Mouse (Mus musculus): ENCODE measurements around the gene Isca2. TPM values are rescaled to one million over a fixed set of nuclear protein-coding genes. Genes with fewer than 3 reads are reported as not detected.

The Isca2 gene
- total and polyA plus RNA-seq, 3 experiments: 70.6 to 71.1 TPM; not detected in 1

- Histone ChIP-seq H3K9ac (ENCODE audit: control insufficient read depth, low read depth, low read length, poor library complexity, severe bottlenecking) (no peak overlapping the region), H3K4me1 (ENCODE audit: control insufficient read depth in 1 of 2, insufficient read depth in 2 of 2, low read length in 2 of 2) (no peaks in the 10 kb centered on the region), H3K9me3 (replicated peaks; ENCODE audit: insufficient read depth, low read length) (no peaks in the 10 kb centered on the region), H3K27me3 (ENCODE audit: control insufficient read depth in 1 of 2, insufficient read depth in 2 of 2, low read length in 2 of 2) (peaks cover 8 to 13% of the 10 kb centered on the region in 2 experiments), H3K36me3 (ENCODE audit: control insufficient read depth in 1 of 2, insufficient read depth in 2 of 2, low read length in 2 of 2) (no peaks in the 10 kb centered on the region), H3K79me2 (ENCODE audit: control insufficient read depth, insufficient read depth, low read length, poor library complexity) (no peaks in the 10 kb centered on the region), H3K27ac (ENCODE audit: control insufficient read depth, low read depth, low read length) (no peak overlapping the region), H3K4me3 (ENCODE audit: control insufficient read depth in 1 of 2, insufficient read depth in 1 of 2, low read depth in 2 of 2, low read length in 2 of 2) (no peak overlapping the region)
- no peak for DNase-seq (ENCODE audit: low read depth, low spot score)
- TF ChIP-seq TCF12 (IDR thresholded peaks at IDR 0.05; ENCODE audit: low read depth, low read length) (no peak), NRF1 (IDR thresholded peaks at IDR 0.05; ENCODE audit: insufficient read depth, low read depth, low read length, poor library complexity, severe bottlenecking) (no peak), JUND (IDR thresholded peaks at IDR 0.05; ENCODE audit: low read depth, low read length) (no peak), MAZ (IDR thresholded peaks at IDR 0.05; ENCODE audit: low read depth, low read length) (no peak), RCOR1 (IDR thresholded peaks at IDR 0.05; ENCODE audit: low read depth, low read length) (no peak), E2F4 (IDR thresholded peaks at IDR 0.05; ENCODE audit: borderline replicate concordance, low read depth, low read length) (no peak), USF2 (IDR thresholded peaks at IDR 0.05; ENCODE audit: borderline replicate concordance in 1 of 2, insufficient read depth in 1 of 2, low read depth in 1 of 2, low read length in 2 of 2) (no peak), CHD1 (IDR thresholded peaks at IDR 0.05; ENCODE audit: low read depth, low read length) (no peak), KAT2A (conservative IDR thresholded peaks at IDR 0.05; ENCODE audit: low read depth, low read length) (no peak), ZC3H11A (IDR thresholded peaks at IDR 0.05; ENCODE audit: low read depth, low read length) (no peak), MAFK (IDR thresholded peaks at IDR 0.05; ENCODE audit: borderline replicate concordance, low read depth, low read length) (no peak), MAX (IDR thresholded peaks at IDR 0.05; ENCODE audit: low read length) (no peak), NELFE (IDR thresholded peaks at IDR 0.05; ENCODE audit: low read depth, low read length) (no peak), ELF1 (IDR thresholded peaks at IDR 0.05; ENCODE audit: low read depth, low read length) (no peak), POLR2AphosphoS5 (IDR thresholded peaks at IDR 0.05; ENCODE audit: borderline replicate concordance, low read depth, low read length) (no peak), POLR2AphosphoS2 (IDR thresholded peaks at IDR 0.05; ENCODE audit: low read length) (no peak), TBP (IDR thresholded peaks at IDR 0.05; ENCODE audit: low read depth, low read length) (no peak), MXI1 (IDR thresholded peaks at IDR 0.05; ENCODE audit: low read depth, low read length) (no peak), USF1 (IDR thresholded peaks at IDR 0.05; ENCODE audit: low read depth, low read length) (no peak), MYB (IDR thresholded peaks at IDR 0.05; ENCODE audit: low read depth, low read length) (no peak)
Observed at GRCm38 (mm10) chr12:84811510-84811909, 38.5 kb downstream of the Isca2 start.

- Histone ChIP-seq H3K4me1 (ENCODE audit: control insufficient read depth in 1 of 2, insufficient read depth in 2 of 2, low read length in 2 of 2) (no peaks in the 10 kb centered on the region), H3K9ac (ENCODE audit: control insufficient read depth, low read depth, low read length, poor library complexity, severe bottlenecking) (no peak overlapping the region), H3K4me3 (ENCODE audit: control insufficient read depth in 1 of 2, insufficient read depth in 1 of 2, low read depth in 2 of 2, low read length in 2 of 2) (no peak overlapping the region), H3K27me3 (ENCODE audit: control insufficient read depth in 1 of 2, insufficient read depth in 2 of 2, low read length in 2 of 2) (peaks cover 6 to 10% of the 10 kb centered on the region in 2 experiments; a peak in 2 of 4 replicates), H3K27ac (ENCODE audit: control insufficient read depth, low read depth, low read length) (no peak overlapping the region), H3K79me2 (ENCODE audit: control insufficient read depth, insufficient read depth, low read length, poor library complexity) (no peaks in the 10 kb centered on the region), H3K36me3 (ENCODE audit: control insufficient read depth in 1 of 2, insufficient read depth in 2 of 2, low read length in 2 of 2) (no peaks in the 10 kb centered on the region), H3K9me3 (replicated peaks; ENCODE audit: insufficient read depth, low read length) (no peaks in the 10 kb centered on the region)
- peak; percentile 27 for DNase-seq (ENCODE audit: low read depth, low spot score)
- TF ChIP-seq CTCF (IDR thresholded peaks at IDR 0.05 in 2 of 3, conservative IDR thresholded peaks at IDR 0.05 in 1 of 3; ENCODE audit: control insufficient read depth in 1 of 3, insufficient read depth in 1 of 3, low read depth in 2 of 3, low read length in 3 of 3, poor library complexity in 1 of 3, severe bottlenecking in 1 of 3) (peak in 2 of 3 experiments; percentile 40 to 53; a peak in 4 of 6 replicates), RAD21 (IDR thresholded peaks at IDR 0.05; ENCODE audit: low read depth, low read length) (peak; percentile 47), MAZ (IDR thresholded peaks at IDR 0.05; ENCODE audit: low read depth, low read length) (no peak), SMC3 (IDR thresholded peaks at IDR 0.05; ENCODE audit: low read depth, low read length) (peak; percentile 44), CHD1 (IDR thresholded peaks at IDR 0.05; ENCODE audit: low read depth, low read length) (no peak), EP300 (IDR thresholded peaks at IDR 0.05; ENCODE audit: low read depth in 1 of 2, low read length in 2 of 2) (no peak)
Observed at GRCm38 (mm10) chr12:84812004-84812403, 39.0 kb downstream of the Isca2 start.

Data from MEL (cell line).